Comparison of ENCODE assay signal across 22 mouse cellular contexts in the genomic region with DNA sequence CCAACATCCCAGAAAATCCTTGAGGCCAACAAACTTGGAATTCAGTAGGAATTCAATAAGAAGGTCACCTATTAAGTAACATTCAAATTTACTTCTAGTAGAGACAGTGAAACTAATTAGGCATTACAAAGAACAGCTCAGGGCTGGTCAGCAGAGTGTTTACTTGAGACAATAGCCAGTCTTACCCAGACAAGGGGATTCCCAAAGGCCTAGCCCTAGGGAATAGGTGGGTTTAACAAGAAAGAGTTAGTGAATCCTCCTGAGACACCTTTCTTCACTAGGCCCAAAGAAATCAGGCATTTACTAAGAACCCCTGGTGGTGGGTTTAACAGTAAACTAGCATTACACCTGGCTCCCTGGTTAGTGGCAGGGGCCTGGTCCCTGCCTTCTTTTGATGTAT.
DNase-seq lines count a peak whose midpoint lies in the region; ATAC-seq and TF ChIP-seq lines count a peak whose summit lies in the region.
"Had no signal": no experiment of that assay in that cellular context is flagged by ENCODE, and none has a peak within 500 bp of the region (broad histone marks: within the 10 kb centered on the region; RNA-seq: fewer than 3 reads in every experiment).

No protein-coding gene starts in this region.

- H3K27ac ChIP-seq in ES-Bruce4 (ENCODE audit: insufficient read depth, low read length) (no peak overlapping the region), ES-E14 (ENCODE audit: insufficient read depth, low read depth, low read length, poor library complexity, severe bottlenecking) (no peak overlapping the region)
- H3K27ac ChIP-seq in forebrain, embryonic 16.5 days (ENCODE audit: low read length): no peak overlapping the region
- H3K27ac ChIP-seq: embryonic facial prominence, embryonic 10.5 days; embryonic facial prominence, embryonic 12.5 days; forebrain, embryonic 13.5 days; forebrain, embryonic 15.5 days had no signal

- H3K4me2 ChIP-seq in forebrain, embryonic 16.5 days (ENCODE audit: low read length): no peak overlapping the region
- H3K4me2 ChIP-seq: embryonic facial prominence, embryonic 12.5 days; forebrain, embryonic 13.5 days; forebrain, embryonic 15.5 days had no signal

- H3K36me3 ChIP-seq in ES-Bruce4 (ENCODE audit: control insufficient read depth, insufficient read depth, low read length, poor library complexity, severe bottlenecking) (no peaks in the 10 kb centered on the region), ES-E14 (ENCODE audit: control insufficient read depth, insufficient read depth, low read length, poor library complexity, severe bottlenecking) (peaks cover 2% of the 10 kb centered on the region; the same call in 1 of the 2 replicates)
- H3K36me3 ChIP-seq in forebrain, embryonic 16.5 days (ENCODE audit: control insufficient read depth, insufficient read depth): no peaks in the 10 kb centered on the region
- H3K36me3 ChIP-seq: embryonic facial prominence, embryonic 10.5 days; embryonic facial prominence, embryonic 12.5 days; forebrain, embryonic 15.5 days had no signal

- peaks cover 10% of the 10 kb centered on the region for H3K9me3 ChIP-seq in ES-Bruce4 (replicated peaks; ENCODE audit: control insufficient read depth, insufficient read depth, low read length, poor library complexity, severe bottlenecking)
- no peaks in the 10 kb centered on the region for H3K9me3 ChIP-seq in ES-E14 (ENCODE audit: control insufficient read depth, insufficient read depth, low read depth, low read length)
- H3K9me3 ChIP-seq in forebrain, embryonic 16.5 days (ENCODE audit: control insufficient read depth, low read length): no peaks in the 10 kb centered on the region
- H3K9me3 ChIP-seq: embryonic facial prominence, embryonic 10.5 days; embryonic facial prominence, embryonic 12.5 days; forebrain, embryonic 13.5 days; forebrain, embryonic 15.5 days had no signal

- in situ Hi-C loops in ES-E14 (cut with MboI; ENCODE audit: low sequenced_read_pairs in 2 of 2, unreplicated experiment in 2 of 2): no loop called here

- DNase-seq in ES-E14 (ENCODE audit: low read depth, low spot score): peak; percentile 68
- peak; percentile 52 for DNase-seq in WW6 (ENCODE audit: low read depth, low spot score)
- DNase-seq in right cerebral cortex, postnatal 10 days (ENCODE audit: low spot score in 2 of 2): no peak
- DNase-seq in heart, adult 9 months (ENCODE audit: low spot score in 2 of 2): no peak
- DNase-seq: adrenal gland, adult 8-10 months; adrenal gland, postnatal 14 days; adrenal gland, postnatal 36 days; B cell, adult 2 months; cerebellum, adult 11-12 months; cerebellum, adult 2 months; cerebellum, adult 9-10 months; cerebellum, postnatal 10 days; cerebellum, postnatal 25 days had no signal

- TF ChIP-seq POLR2A in ES-Bruce4 (IDR thresholded peaks at IDR 0.05; ENCODE audit: insufficient read depth, low read length): no peak

- H3K4me3 ChIP-seq in ES-Bruce4 (ENCODE audit: low read depth, low read length): no peak overlapping the region
- H3K4me3 ChIP-seq in ES-E14 (ENCODE audit: insufficient read depth in 1 of 2, low read depth in 1 of 2, low read length in 2 of 2, poor library complexity in 1 of 2, severe bottlenecking in 1 of 2): no peak overlapping the region
- no peak overlapping the region for H3K4me3 ChIP-seq in forebrain, embryonic 16.5 days (replicated peaks; ENCODE audit: low read length)
- H3K4me3 ChIP-seq: embryonic facial prominence, embryonic 10.5 days; embryonic facial prominence, embryonic 12.5 days; forebrain, embryonic 13.5 days; forebrain, embryonic 15.5 days had no signal

- TF ChIP-seq CTCF in ES-Bruce4 (IDR thresholded peaks at IDR 0.05; ENCODE audit: low read depth, low read length): no peak

- no peak overlapping the region for H3K9ac ChIP-seq in ES-Bruce4 (ENCODE audit: low read depth, poor library complexity, severe bottlenecking)
- no peak overlapping the region for H3K9ac ChIP-seq in ES-E14 (ENCODE audit: insufficient read depth, low read depth, low read length, poor library complexity, severe bottlenecking)
- no peak overlapping the region for H3K9ac ChIP-seq in forebrain, embryonic 16.5 days (replicated peaks; ENCODE audit: low read depth, low read length)
- H3K9ac ChIP-seq: embryonic facial prominence, embryonic 12.5 days; forebrain, embryonic 13.5 days; forebrain, embryonic 15.5 days had no signal

- H3K4me1 ChIP-seq in ES-Bruce4 (ENCODE audit: control insufficient read depth, insufficient read depth, low read length) (no peaks in the 10 kb centered on the region), ES-E14 (ENCODE audit: control insufficient read depth in 2 of 2, insufficient read depth in 2 of 2, low read length in 2 of 2, poor library complexity in 1 of 2) (peaks cover 2 to 5% of the 10 kb centered on the region in 2 experiments; a peak in 2 of 4 replicates)
- H3K4me1 ChIP-seq in forebrain, embryonic 16.5 days (replicated peaks; ENCODE audit: control insufficient read depth, insufficient read depth, low read length): no peaks in the 10 kb centered on the region
- H3K4me1 ChIP-seq: embryonic facial prominence, embryonic 10.5 days; embryonic facial prominence, embryonic 12.5 days; forebrain, embryonic 13.5 days; forebrain, embryonic 15.5 days had no signal

- no peaks in the 10 kb centered on the region for H3K27me3 ChIP-seq in ES-Bruce4 (ENCODE audit: control insufficient read depth, insufficient read depth, low read length, poor library complexity, severe bottlenecking)
- no peaks in the 10 kb centered on the region for H3K27me3 ChIP-seq in forebrain, embryonic 16.5 days (replicated peaks; ENCODE audit: control insufficient read depth, insufficient read depth, low read length)
- H3K27me3 ChIP-seq: CH12.LX; embryonic facial prominence, embryonic 12.5 days; forebrain, embryonic 13.5 days; forebrain, embryonic 15.5 days had no signal

- no peak for ATAC-seq in forebrain, embryonic 16.5 days
- ATAC-seq: activated CD4-positive, CD25-positive, alpha-beta regulatory T cell, adult 4 months; CD4-positive, CD25-positive, alpha-beta regulatory T cell, adult 4 months; forebrain, embryonic 13.5 days; forebrain, embryonic 15.5 days had no signal

- peak; percentile 67; the same call in 1 of the 2 replicates for TF ChIP-seq EP300 in ES-Bruce4 (IDR thresholded peaks at IDR 0.05; ENCODE audit: insufficient read depth, low read depth, low read length)

TF ChIP-seq in ES-E14, 5 proteins besides CTCF, POLR2A, EP300 and RAD21:
- no peak for TF ChIP-seq ZC3H11A (IDR thresholded peaks at IDR 0.05; ENCODE audit: borderline replicate concordance, low read depth, low read length)
- TF ChIP-seq CHD2 (IDR thresholded peaks at IDR 0.05; ENCODE audit: low read depth, low read length): peak; percentile 15; the same call in 1 of the 2 replicates

Comparison
In these comparisons a context has a peak if more than half of its experiments do, and no peak if none do; other contexts are left out.
1. DNase-seq: peak in ES-E14 (single experiment) and WW6 (single experiment); none in right cerebral cortex, postnatal 10 days (0 of 2) and heart, adult 9 months (0 of 2).